Mouse (Mus musculus): ENCODE data around the gene Lin7b. TPM values are rescaled to one million over a fixed set of nuclear protein-coding genes. Genes with fewer than 3 reads are reported as not detected.

The Lin7b gene
- polyA plus RNA-seq, 1 experiment, result 3.0 TPM

GRCm38 (mm10) chr7:45322245-45322644 is 48.1 kb downstream of the Lin7b start:
- TF ChIP-seq CTCF (IDR thresholded peaks at IDR 0.05; ENCODE audit: low read depth, low read length), result no peak
- no peak for TF ChIP-seq POLR2A (IDR thresholded peaks at IDR 0.05; ENCODE audit: borderline replicate concordance, low read depth, low read length)
- H3K4me1 ChIP-seq (ENCODE audit: control insufficient read depth, insufficient read depth, low read length), result no peaks in the 10 kb centered on the region
- no peak overlapping the region for H3K27ac ChIP-seq (ENCODE audit: insufficient read depth, low read depth, low read length)
- no peak overlapping the region for H3K4me3 ChIP-seq (ENCODE audit: insufficient read depth, low read length)

Other genes with a start within 250 kb of the Lin7b start
- 1,675 and 1,722 TPM in 2 replicates for gene Rps11, start 246.1 kb downstream of the Lin7b start, polyA plus RNA-seq (2012; ENCODE audit: insufficient read depth, insufficient read length, missing spikeins)
- gene Rpl13a, start 241.8 kb downstream of the Lin7b start, polyA plus RNA-seq (2012; ENCODE audit: insufficient read depth, insufficient read length, missing spikeins), result 1,569 and 1,898 TPM in 2 replicates
- gene Gm45713, start 234.4 kb downstream of the Lin7b start, polyA plus RNA-seq (2012; ENCODE audit: insufficient read depth, insufficient read length, missing spikeins), result not detected in 2 replicates
- 28.2 and 30.8 TPM in 2 replicates for gene Flt3l, start 234.2 kb downstream of the Lin7b start, polyA plus RNA-seq (2012; ENCODE audit: insufficient read depth, insufficient read length, missing spikeins)
- gene Pih1d1, start 216.3 kb downstream of the Lin7b start, polyA plus RNA-seq (2012; ENCODE audit: insufficient read depth, insufficient read length, missing spikeins), result 65.7 and 66.7 TPM in 2 replicates
- gene Aldh16a1, start 216.0 kb downstream of the Lin7b start, polyA plus RNA-seq (2012; ENCODE audit: insufficient read depth, insufficient read length, missing spikeins), result 89.0 and 111 TPM in 2 replicates
- gene Slc17a7, start 206.6 kb downstream of the Lin7b start, polyA plus RNA-seq (2012; ENCODE audit: insufficient read depth, insufficient read length, missing spikeins), result not detected in 2 replicates
- gene Gfy, start 191.0 kb downstream of the Lin7b start, polyA plus RNA-seq (2012; ENCODE audit: insufficient read depth, insufficient read length, missing spikeins), result not detected in 2 replicates
- not detected in 2 replicates for gene Pth2, start 189.6 kb downstream of the Lin7b start, polyA plus RNA-seq (2012; ENCODE audit: insufficient read depth, insufficient read length, missing spikeins)
- gene Ccdc155, start 165.7 kb downstream of the Lin7b start, polyA plus RNA-seq (2012; ENCODE audit: insufficient read depth, insufficient read length, missing spikeins), result 0.24 TPM in 1 of 2 replicates, not detected in the other
- not detected in 2 replicates for gene Dkkl1, start 158.4 kb downstream of the Lin7b start, polyA plus RNA-seq (2012; ENCODE audit: insufficient read depth, insufficient read length, missing spikeins)
- gene Tead2, start 154.8 kb downstream of the Lin7b start, polyA plus RNA-seq (2012; ENCODE audit: insufficient read depth, insufficient read length, missing spikeins), result 2.1 TPM in 1 of 2 replicates, not detected in the other
- 238 and 243 TPM in 2 replicates for gene Cd37, start 131.5 kb downstream of the Lin7b start, polyA plus RNA-seq (2012; ENCODE audit: insufficient read depth, insufficient read length, missing spikeins)
- gene Slc6a16, start 129.5 kb downstream of the Lin7b start, polyA plus RNA-seq (2012; ENCODE audit: insufficient read depth, insufficient read length, missing spikeins), result not detected in 2 replicates
- not detected in 2 replicates for gene Slc6a21, start 93.1 kb downstream of the Lin7b start, polyA plus RNA-seq (2012; ENCODE audit: insufficient read depth, insufficient read length, missing spikeins)
- gene Trpm4, start 36.8 kb downstream of the Lin7b start, polyA plus RNA-seq (2012; ENCODE audit: insufficient read depth, insufficient read length, missing spikeins), result 14.1 and 16.0 TPM in 2 replicates
- not detected in 2 replicates for gene Hrc, start 35.3 kb downstream of the Lin7b start, polyA plus RNA-seq (2012; ENCODE audit: insufficient read depth, insufficient read length, missing spikeins)
- 1.6 and 1.8 TPM in 2 replicates for gene Ppfia3, start 3.6 kb downstream of the Lin7b start, polyA plus RNA-seq (2012; ENCODE audit: insufficient read depth, insufficient read length, missing spikeins)
- 385 and 416 TPM in 2 replicates for gene Snrnp70, start 25.2 kb upstream of the Lin7b start, polyA plus RNA-seq (2012; ENCODE audit: insufficient read depth, insufficient read length, missing spikeins)
- not detected in 2 replicates for gene Kcna7, start 35.1 kb upstream of the Lin7b start, polyA plus RNA-seq (2012; ENCODE audit: insufficient read depth, insufficient read length, missing spikeins)
- gene Ntf5, start 43.1 kb upstream of the Lin7b start, polyA plus RNA-seq (2012; ENCODE audit: insufficient read depth, insufficient read length, missing spikeins), result not detected in 2 replicates
- gene Lhb, start 50.2 kb upstream of the Lin7b start, polyA plus RNA-seq (2012; ENCODE audit: insufficient read depth, insufficient read length, missing spikeins), result not detected in 2 replicates
- gene Gys1, start 64.3 kb upstream of the Lin7b start, polyA plus RNA-seq (2012; ENCODE audit: insufficient read depth, insufficient read length, missing spikeins), result 12.8 and 14.3 TPM in 2 replicates
- 26.0 and 43.8 TPM in 2 replicates for gene Ruvbl2, start 67.5 kb upstream of the Lin7b start, polyA plus RNA-seq (2012; ENCODE audit: insufficient read depth, insufficient read length, missing spikeins)
- 18,510 and 20,120 TPM in 2 replicates for gene Ftl1, start 89.3 kb upstream of the Lin7b start, polyA plus RNA-seq (2012; ENCODE audit: insufficient read depth, insufficient read length, missing spikeins)
- gene Bax, start 96.3 kb upstream of the Lin7b start, polyA plus RNA-seq (2012; ENCODE audit: insufficient read depth, insufficient read length, missing spikeins), result 196 and 209 TPM in 2 replicates
- gene Tulp2, start 111.3 kb upstream of the Lin7b start, polyA plus RNA-seq (2012; ENCODE audit: insufficient read depth, insufficient read length, missing spikeins), result not detected in 2 replicates
- 1.1 TPM in 1 of 2 replicates, not detected in the other for gene Gm45808, start 116.2 kb upstream of the Lin7b start, polyA plus RNA-seq (2012; ENCODE audit: insufficient read depth, insufficient read length, missing spikeins)
- 22.0 and 25.4 TPM in 2 replicates for gene Dhdh, start 118.2 kb upstream of the Lin7b start, polyA plus RNA-seq (2012; ENCODE audit: insufficient read depth, insufficient read length, missing spikeins)
- 278 and 296 TPM in 2 replicates for gene Nucb1, start 139.8 kb upstream of the Lin7b start, polyA plus RNA-seq (2012; ENCODE audit: insufficient read depth, insufficient read length, missing spikeins)
- 21.3 and 26.7 TPM in 2 replicates for gene Ppp1r15a, start 155.7 kb upstream of the Lin7b start, polyA plus RNA-seq (2012; ENCODE audit: insufficient read depth, insufficient read length, missing spikeins)
- gene Plekha4, start 155.7 kb upstream of the Lin7b start, polyA plus RNA-seq (2012; ENCODE audit: insufficient read depth, insufficient read length, missing spikeins), result 1.0 and 1.6 TPM in 2 replicates
- 2.0 and 2.5 TPM in 2 replicates for gene Hsd17b14, start 184.3 kb upstream of the Lin7b start, polyA plus RNA-seq (2012; ENCODE audit: insufficient read depth, insufficient read length, missing spikeins)
- 87.0 and 93.0 TPM in 2 replicates for gene Bcat2, start 199.6 kb upstream of the Lin7b start, polyA plus RNA-seq (2012; ENCODE audit: insufficient read depth, insufficient read length, missing spikeins)
- gene Fgf21, start 244.9 kb upstream of the Lin7b start, polyA plus RNA-seq (2012; ENCODE audit: insufficient read depth, insufficient read length, missing spikeins), result not detected in 2 replicates
- gene Fut1, start 246.7 kb upstream of the Lin7b start, polyA plus RNA-seq (2012; ENCODE audit: insufficient read depth, insufficient read length, missing spikeins), result not detected in 2 replicates